Mouse (Mus musculus) Patski (cell line): ENCODE results near the gene Smg5. TPM values are rescaled to one million over a fixed set of nuclear protein-coding genes. Genes with fewer than 3 reads are reported as not detected.

Experiments used
- ATAC-seq: fragments of 100-300 bp; one replicate; pipeline ENCODE4 v1.8.0; 2021
- CTCF ChIA-PET: fragments of 350-600 bp; sonication (Branson Sonifier 250); formaldehyde crosslinking; loops from one replicate; lab custom pipeline; 2022; ENCODE audit warnings: inconsistent platforms; lab: Charles Lee
- POLR2A ChIA-PET: fragments of 350-600 bp; sonication (Branson Sonifier 250); formaldehyde crosslinking; loops from one replicate; lab custom pipeline; 2022; ENCODE audit warnings: antibody characterized with exemption, inconsistent platforms; lab: Charles Lee
- DNase-seq: peaks from one replicate; pipeline ENCODE4 v3.0.0-alpha.2; 2011; ENCODE audit warnings: low read depth, low spot score
- H3K27me3 ChIP-seq: fragments of 371-371 bp; one replicate; pipeline ENCODE4 v1.5.1; 2021
- CTCF ChIP-seq: fragments of 100-300 bp; IDR thresholded peaks from one replicate; pipeline ENCODE4 v1.5.1; 2021
- in situ Hi-C: fragments of 300-500 bp; cut with MboI; formaldehyde crosslinking; loops from 3 replicates; pipeline ENCODE4 v1.11.1; 2018; ENCODE audit warnings: low pct_unique_long_range_greater_than_20kb, mixed read lengths
- polyA plus RNA-seq: library from polyadenylated mRNA; unstranded; gene quantifications from one replicate; pipeline ENCODE4 v1.2.3, GENCODE M21; 2021

The Smg5 gene
- polyA plus RNA-seq, 1 experiment from 2014 or later: 90.1 TPM

- in situ Hi-C loops: loop anchor here (25.0 kb wide), 1 partner anchor 1687 kb away; no protein-coding TSS in a partner anchor
- DNase-seq: peak; percentile 64
- TF ChIP-seq CTCF: no peak
- peak; percentile 70 for ATAC-seq
- no peaks in the 10 kb centered on the region for H3K27me3 ChIP-seq
- ChIA-PET CTCF (interaction anchor here (0.8 to 1.9 kb wide), 4 partner anchors 9 to 173 kb away, joined by 3 to 5 read pairs (median 4); no protein-coding TSS in a partner anchor), POLR2A (interaction anchor here (0.5 to 4.0 kb wide), 6 partner anchors 9 to 1996 kb away, joined by 3 to 27 read pairs (median 5); partner anchors contain the start of genes Smg5 and Tmem79)
Observed at GRCm38 (mm10) chr3:88324951-88325405, 11.1 kb upstream of the Smg5 start, which contains the start of gene Glmp. Gene Glmp (plus strand): TSS chr3:88325023.

GRCm38 (mm10) chr3:88328956-88329355 is 7.1 kb upstream of the Smg5 start:
- CTCF ChIA-PET: interaction anchor here (1.0 kb wide), 1 partner anchor 21 kb away, joined by 3 read pairs; no protein-coding TSS in a partner anchor
- H3K27me3 ChIP-seq: no peaks in the 10 kb centered on the region
- no peak for TF ChIP-seq CTCF
- POLR2A ChIA-PET: no interaction called here
- ATAC-seq (no peak), DNase-seq (no peak)
- in situ Hi-C loops: no loop called here

GRCm38 (mm10) chr3:88331282-88331681 is 4.8 kb upstream of the Smg5 start:
- CTCF ChIA-PET: interaction anchor here (1.2 to 2.9 kb wide), 4 partner anchors 10 to 125 kb away, joined by 3 to 19 read pairs (median 5); no protein-coding TSS in a partner anchor
- no peak for TF ChIP-seq CTCF
- ATAC-seq: no peak
- DNase-seq: no peak
- POLR2A ChIA-PET: interaction anchor here (0.8 to 0.9 kb wide), 2 partner anchors 21 to 182 kb away, joined by 3 read pairs; no protein-coding TSS in a partner anchor
- no peaks in the 10 kb centered on the region for H3K27me3 ChIP-seq
- in situ Hi-C loops: no loop called here

- no peak for ATAC-seq
- CTCF ChIA-PET: interaction anchor here (1.5 to 1.9 kb wide), 2 partner anchors 13 to 133 kb away, joined by 4 to 9 read pairs; no protein-coding TSS in a partner anchor
- no peak for TF ChIP-seq CTCF
- H3K27me3 ChIP-seq: no peaks in the 10 kb centered on the region
- in situ Hi-C loops: no loop called here
- DNase-seq: no peak
- POLR2A ChIA-PET: interaction anchor here (0.6 to 4.7 kb wide), 3 partner anchors 9 to 69 kb away, joined by 4 to 27 read pairs (median 4); partner anchors contain the start of gene Glmp
Observed at GRCm38 (mm10) chr3:88334029-88334658, 1.9 kb upstream of the Smg5 start.

- POLR2A ChIA-PET: interaction anchor here (0.7 to 4.7 kb wide), 4 partner anchors 10 to 158 kb away, joined by 3 to 27 read pairs (median 4); partner anchors contain the start of gene Glmp
- no peaks in the 10 kb centered on the region for H3K27me3 ChIP-seq
- ATAC-seq (no peak), DNase-seq (no peak)
- in situ Hi-C loops: no loop called here
- CTCF ChIA-PET: interaction anchor here (1.1 to 1.9 kb wide), 3 partner anchors 12 to 132 kb away, joined by 3 to 9 read pairs (median 4); no protein-coding TSS in a partner anchor
- TF ChIP-seq CTCF: no peak
Observed at GRCm38 (mm10) chr3:88334902-88335435, 1.1 kb upstream of the Smg5 start.

GRCm38 (mm10) chr3:88335436-88336053 is 515 bp upstream of the Smg5 start:
- CTCF ChIA-PET: interaction anchor here (1.1 to 2.4 kb wide), 3 partner anchors 12 to 15 kb away, joined by 3 to 9 read pairs (median 6); no protein-coding TSS in a partner anchor
- POLR2A ChIA-PET: interaction anchor here (0.6 to 4.7 kb wide), 9 partner anchors 10 to 195 kb away, joined by 3 to 27 read pairs (median 3); partner anchors contain the start of gene Glmp
- in situ Hi-C loops: no loop called here
- ATAC-seq: peak; percentile 70
- no peaks in the 10 kb centered on the region for H3K27me3 ChIP-seq
- DNase-seq: no peak
- no peak for TF ChIP-seq CTCF

GRCm38 (mm10) chr3:88337367-88338020 is 1.4 kb downstream of the Smg5 start:
- ATAC-seq (no peak), DNase-seq (no peak)
- ChIA-PET CTCF (interaction anchor here (1.1 to 2.4 kb wide), 2 partner anchors 10 to 188 kb away, joined by 3 to 6 read pairs; no protein-coding TSS in a partner anchor), POLR2A (interaction anchor here (0.6 to 4.7 kb wide), 5 partner anchors 10 to 65 kb away, joined by 3 to 27 read pairs (median 6); partner anchors contain the start of genes Cct3, Glmp and Tsacc)
- in situ Hi-C loops: no loop called here
- TF ChIP-seq CTCF: no peak
- H3K27me3 ChIP-seq: no peaks in the 10 kb centered on the region

GRCm38 (mm10) chr3:88338316-88338715 is 2.3 kb downstream of the Smg5 start:
- no peaks in the 10 kb centered on the region for H3K27me3 ChIP-seq
- no peak for TF ChIP-seq CTCF
- ATAC-seq: no peak
- no peak for DNase-seq
- ChIA-PET CTCF (interaction anchor here (1.0 kb wide), 1 partner anchor 12 kb away, joined by 4 read pairs; no protein-coding TSS in a partner anchor), POLR2A (interaction anchor here (0.6 to 1.6 kb wide), 5 partner anchors 9 to 149 kb away, joined by 3 to 7 read pairs (median 5); partner anchors contain the start of genes Cct3 and Tsacc)
- in situ Hi-C loops: no loop called here

GRCm38 (mm10) chr3:88339006-88339405 is 2.9 kb downstream of the Smg5 start:
- ATAC-seq: no peak
- in situ Hi-C loops: no loop called here
- POLR2A ChIA-PET: interaction anchor here (1.6 kb wide), 1 partner anchor 14 kb away, joined by 7 read pairs; no protein-coding TSS in a partner anchor
- no peak for DNase-seq
- H3K27me3 ChIP-seq: no peaks in the 10 kb centered on the region
- no peak for TF ChIP-seq CTCF
- CTCF ChIA-PET: interaction anchor here (1.0 to 1.8 kb wide), 4 partner anchors 9 to 21 kb away, joined by 3 to 4 read pairs (median 4); no protein-coding TSS in a partner anchor
